Mouse (Mus musculus) lung, embryonic 16.5 days (tissue): Measurements from ENCODE around the gene Adam12. TPM values are rescaled to one million over a fixed set of nuclear protein-coding genes. Genes with fewer than 3 reads are reported as not detected.

Experiments
- ATAC-seq: fragments of 200-750 bp; cut with Nextera tagmentation; 2 replicates; pipeline ENCODE4 v1.8.0; 2017; ENCODE audit warnings: low read depth, mild to moderate bottlenecking, moderate library complexity
- H3K27ac ChIP-seq: fragments of 300-500 bp; sonication (generic); 2 replicates; pipeline ENCODE4 v1.5.1; 2014; ENCODE audit warnings: mild to moderate bottlenecking, control low read depth, low read length
- H3K27me3 ChIP-seq: fragments of 300-500 bp; sonication (generic); 2 replicates; pipeline ENCODE4 v1.6.1; 2014; ENCODE audit warnings: low read depth, low read length, mixed read lengths; ENCODE audit not compliant: control insufficient read depth, insufficient read depth
- H3K36me3 ChIP-seq: fragments of 300-500 bp; sonication (generic); 2 replicates; pipeline ENCODE4 v1.6.1; 2014; ENCODE audit warnings: low read length; ENCODE audit not compliant: control insufficient read depth, insufficient read depth
- H3K4me1 ChIP-seq: fragments of 300-500 bp; sonication (generic); replicated peaks from 2 replicates; pipeline ENCODE4 v1.6.1; 2014; ENCODE audit warnings: low read length, mixed read lengths; ENCODE audit not compliant: control insufficient read depth, insufficient read depth
- H3K4me2 ChIP-seq: fragments of 300-500 bp; sonication (generic); 2 replicates; pipeline ENCODE4 v1.6.1; 2014; ENCODE audit warnings: low read depth, low read length, control low read depth
- H3K4me3 ChIP-seq: fragments of 300-500 bp; sonication (generic); 2 replicates; pipeline ENCODE4 v1.5.1; 2014; ENCODE audit warnings: mild to moderate bottlenecking, low read length, control low read depth
- H3K9ac ChIP-seq: fragments of 300-500 bp; sonication (generic); 2 replicates; pipeline ENCODE4 v1.6.1; 2014; ENCODE audit warnings: low read length, control low read depth
- H3K9me3 ChIP-seq: fragments of 300-500 bp; sonication (generic); 2 replicates; pipeline ENCODE4 v1.6.1; 2016; ENCODE audit warnings: low read length; ENCODE audit not compliant: control insufficient read depth
- WGBS: fragments of 180-500 bp; shearing (Covaris S2); extraction: QIAGEN DNeasy Blood & Tissue Kit; methylation state at CpG from one replicate; pipeline ENCODE4 v1.1.7; 2014; 5-methylcytosine and 5-hydroxymethylcytosine counted together
- polyA plus RNA-seq: library from polyadenylated mRNA; unstranded; fragments of >200 nt; fragmentation: Nextera tagmentation; extraction: Ambion mirVana; gene quantifications from 2 replicates; pipeline ENCODE4 v1.2.1, GENCODE M21; 2015

Gene Adam12
- polyA plus RNA-seq, 1 experiment from 2014 or later: 15.3 TPM

GRCm38 (mm10) chr7:133959200-133959599 lies 272.7 kb downstream of the Adam12 start:
- ATAC-seq: no peak
- H3K4me2 ChIP-seq: no peak overlapping the region
- H3K9ac ChIP-seq: no peak overlapping the region
- H3K9me3 ChIP-seq: no peaks in the 10 kb centered on the region
- H3K4me3 ChIP-seq: no peak overlapping the region
- WGBS: 58% methylated on average over 4 of the region's 4 CpGs
- no peak overlapping the region for H3K27ac ChIP-seq
- H3K4me1 ChIP-seq: peaks cover 3% of the 10 kb centered on the region
- peaks cover 10% of the 10 kb centered on the region for H3K36me3 ChIP-seq
- H3K27me3 ChIP-seq: no peaks in the 10 kb centered on the region

- 69% methylated on average over 2 of the region's 2 CpGs for whole genome bisulfite sequencing
Measured at GRCm38 (mm10) chr7:133957873-133958272, 274.1 kb downstream of the Adam12 start.

GRCm38 (mm10) chr7:133954111-133955091 lies 277.5 kb downstream of the Adam12 start:
- Histone ChIP-seq H3K9ac (no peak overlapping the region), H3K4me2 (no peak overlapping the region), H3K4me1 (peaks cover 13% of the 10 kb centered on the region), H3K27me3 (no peaks in the 10 kb centered on the region), H3K27ac (peak overlapping the region; percentile 86), H3K9me3 (no peaks in the 10 kb centered on the region), H3K4me3 (no peak overlapping the region), H3K36me3 (no peaks in the 10 kb centered on the region)
- WGBS: 39% methylated on average over 9 of the region's 9 CpGs
- ATAC-seq: peak; percentile 94

More at GRCm38 (mm10) chr7:133957873-133958272, 274.1 kb downstream of the Adam12 start:
- H3K9ac ChIP-seq: no peak overlapping the region
- no peak overlapping the region for H3K27ac ChIP-seq
- ATAC-seq: no peak
- no peak overlapping the region for H3K4me2 ChIP-seq
- H3K4me1 ChIP-seq: peaks cover 12% of the 10 kb centered on the region
- no peaks in the 10 kb centered on the region for H3K27me3 ChIP-seq
- peaks cover 10% of the 10 kb centered on the region for H3K36me3 ChIP-seq
- H3K9me3 ChIP-seq: no peaks in the 10 kb centered on the region
- H3K4me3 ChIP-seq: no peak overlapping the region

GRCm38 (mm10) chr7:133951777-133952545 lies 280.0 kb downstream of the Adam12 start:
- no peak overlapping the region for H3K27ac ChIP-seq
- 64% methylated on average over 14 of the region's 14 CpGs for WGBS
- H3K4me2 ChIP-seq: no peak overlapping the region

GRCm38 (mm10) chr7:133947360-133947759 lies 284.6 kb downstream of the Adam12 start:
- Histone ChIP-seq H3K9ac (no peak overlapping the region), H3K4me2 (no peak overlapping the region), H3K4me3 (no peak overlapping the region), H3K4me1 (peaks cover 14% of the 10 kb centered on the region), H3K27ac (no peak overlapping the region), H3K36me3 (0 out of 2 replicates have a peak, but pooled peaks cover 2% of the 10 kb centered on the region), H3K9me3 (no peaks in the 10 kb centered on the region), H3K27me3 (no peaks in the 10 kb centered on the region)
- 68% methylated on average over 2 of the region's 2 CpGs for WGBS
- ATAC-seq: no peak

More at GRCm38 (mm10) chr7:133951777-133952545, 280.0 kb downstream of the Adam12 start:
- Histone ChIP-seq H3K27me3 (no peaks in the 10 kb centered on the region), H3K9ac (no peak overlapping the region), H3K4me1 (peaks cover 14% of the 10 kb centered on the region), H3K36me3 (0 out of 2 replicates have a peak, but pooled peaks cover 2% of the 10 kb centered on the region), H3K4me3 (no peak overlapping the region), H3K9me3 (no peaks in the 10 kb centered on the region)
- no peak for ATAC-seq

GRCm38 (mm10) chr7:133946757-133947345 lies 285.1 kb downstream of the Adam12 start:
- 40% methylated on average over 2 of the region's 2 CpGs for WGBS

GRCm38 (mm10) chr7:133946113-133946512 lies 285.8 kb downstream of the Adam12 start:
- Histone ChIP-seq H3K4me2 (no peak overlapping the region), H3K4me1 (peaks cover 12% of the 10 kb centered on the region), H3K36me3 (0 out of 2 replicates have a peak, but pooled peaks cover 2% of the 10 kb centered on the region), H3K27ac (peak overlapping the region; percentile 54), H3K27me3 (no peaks in the 10 kb centered on the region), H3K9ac (no peak overlapping the region), H3K4me3 (no peak overlapping the region), H3K9me3 (no peaks in the 10 kb centered on the region)
- ATAC-seq: peak; percentile 71; the same call in 1 of the 2 replicates
- 57% methylated on average over 4 of the region's 4 CpGs for WGBS

More at GRCm38 (mm10) chr7:133946757-133947345, 285.1 kb downstream of the Adam12 start:
- H3K4me3 ChIP-seq: no peak overlapping the region
- peaks cover 12% of the 10 kb centered on the region for H3K4me1 ChIP-seq
- 0 out of 2 replicates have a peak, but pooled peaks cover 2% of the 10 kb centered on the region for H3K36me3 ChIP-seq
- no peak overlapping the region for H3K4me2 ChIP-seq
- no peaks in the 10 kb centered on the region for H3K9me3 ChIP-seq
- H3K27ac ChIP-seq: peak overlapping the region; percentile 54
- H3K27me3 ChIP-seq: no peaks in the 10 kb centered on the region
- no peak for ATAC-seq
- no peak overlapping the region for H3K9ac ChIP-seq

GRCm38 (mm10) chr7:133940405-133940804 lies 291.5 kb downstream of the Adam12 start:
- Histone ChIP-seq H3K9ac (no peak overlapping the region), H3K27ac (no peak overlapping the region), H3K9me3 (no peaks in the 10 kb centered on the region), H3K4me2 (no peak overlapping the region), H3K4me3 (no peak overlapping the region), H3K27me3 (no peaks in the 10 kb centered on the region), H3K36me3 (peaks cover 6% of the 10 kb centered on the region; the same call in 1 of the 2 replicates), H3K4me1 (no peaks in the 10 kb centered on the region)
- no peak for ATAC-seq
- 55% methylated on average over 4 of the region's 4 CpGs for WGBS
